Mouse (Mus musculus): ENCODE measurements around the gene Smarcc1. TPM values are rescaled to one million over a fixed set of nuclear protein-coding genes. Genes with fewer than 3 reads are reported as not detected.
"Not testable (repeated sequence)": the region's sequence is repeated elsewhere in the genome, so short reads cannot be mapped to it uniquely, and the experiment has no call there.

Smarcc1 gene
- 59.1 and 112 TPM in 2 replicates for polyA plus RNA-seq (2014; fragmentation: Nextera tagmentation; extraction: Ambion mirVana)

- Histone ChIP-seq H3K4me2 (peak within 1 kb of the TSS; percentile 87), H3K4me1 (ENCODE audit: control insufficient read depth, insufficient read depth, low read length) (peaks cover 13% of the 10 kb centered on the region), H3K4me3 (ENCODE audit: low read depth, low read length) (peak within 1 kb of the TSS; percentile 85), H3K9ac (ENCODE audit: low read depth, low read length) (peak within 1 kb of the TSS; percentile 92), H3K9me3 (replicated peaks; ENCODE audit: control insufficient read depth, low read length) (no peaks in the 10 kb centered on the region), H3K36me3 (ENCODE audit: control insufficient read depth, insufficient read depth, low read length) (no peaks in the 10 kb centered on the region), H3K27ac (ENCODE audit: low read depth, low read length) (peak within 1 kb of the TSS; percentile 90), H3K27me3 (ENCODE audit: control insufficient read depth, insufficient read depth, low read length) (no peaks in the 10 kb centered on the region)
- 1% methylated on average over 77 of the region's 79 CpGs for WGBS (ENCODE audit: insufficient replicate concordance)
- ATAC-seq (replicated peaks; ENCODE audit: insufficient number of reproducible peaks, low FRiP score, low TSS enrichment) = peak; percentile 95
These were observed at the start of gene Smarcc1 for GRCm38 (mm10) chr9:110116977-110117778. Gene Smarcc1 (plus strand): TSS chr9:110117708.

GRCm38 (mm10) chr9:110068745-110069144 lies 48.8 kb upstream of the Smarcc1 start:
- no peak overlapping the region for H3K4me3 ChIP-seq (ENCODE audit: low read depth, low read length)
- H3K27ac ChIP-seq (ENCODE audit: low read depth, low read length) = no peak overlapping the region
- no peak overlapping the region for H3K9ac ChIP-seq (ENCODE audit: low read depth, low read length)
- ATAC-seq (replicated peaks; ENCODE audit: insufficient number of reproducible peaks, low FRiP score, low TSS enrichment) = no peak
- peaks cover 22% of the 10 kb centered on the region for H3K36me3 ChIP-seq (ENCODE audit: control insufficient read depth, insufficient read depth, low read length)
- H3K4me1 ChIP-seq (ENCODE audit: control insufficient read depth, insufficient read depth, low read length) = no peaks in the 10 kb centered on the region
- 87% methylated on average over 6 of the region's 6 CpGs for WGBS (ENCODE audit: insufficient replicate concordance)
- H3K9me3 ChIP-seq (replicated peaks; ENCODE audit: control insufficient read depth, low read length) = no peaks in the 10 kb centered on the region
- H3K27me3 ChIP-seq (ENCODE audit: control insufficient read depth, insufficient read depth, low read length) = no peaks in the 10 kb centered on the region
- H3K4me2 ChIP-seq = no peak overlapping the region

GRCm38 (mm10) chr9:110070358-110070757 lies 47.1 kb upstream of the Smarcc1 start:
- H3K27ac ChIP-seq (ENCODE audit: low read depth, low read length) = no peak overlapping the region
- no peak for ATAC-seq (replicated peaks; ENCODE audit: insufficient number of reproducible peaks, low FRiP score, low TSS enrichment)

GRCm38 (mm10) chr9:110071011-110071410 lies 46.5 kb upstream of the Smarcc1 start:
- Histone ChIP-seq H3K27me3 (ENCODE audit: control insufficient read depth, insufficient read depth, low read length) (no peaks in the 10 kb centered on the region), H3K4me2 (no peak overlapping the region), H3K4me1 (ENCODE audit: control insufficient read depth, insufficient read depth, low read length) (no peaks in the 10 kb centered on the region), H3K9ac (ENCODE audit: low read depth, low read length) (no peak overlapping the region), H3K9me3 (replicated peaks; ENCODE audit: control insufficient read depth, low read length) (no peaks in the 10 kb centered on the region), H3K4me3 (ENCODE audit: low read depth, low read length) (no peak overlapping the region), H3K36me3 (ENCODE audit: control insufficient read depth, insufficient read depth, low read length) (peaks cover 24% of the 10 kb centered on the region), H3K27ac (ENCODE audit: low read depth, low read length) (no peak overlapping the region)
- ATAC-seq (replicated peaks; ENCODE audit: insufficient number of reproducible peaks, low FRiP score, low TSS enrichment) = no peak
- WGBS (ENCODE audit: insufficient replicate concordance) = 73% methylated on average over 4 of the region's 4 CpGs

More at GRCm38 (mm10) chr9:110070358-110070757, 47.1 kb upstream of the Smarcc1 start:
- no peaks in the 10 kb centered on the region for H3K27me3 ChIP-seq (ENCODE audit: control insufficient read depth, insufficient read depth, low read length)
- no peaks in the 10 kb centered on the region for H3K9me3 ChIP-seq (replicated peaks; ENCODE audit: control insufficient read depth, low read length)
- no peaks in the 10 kb centered on the region for H3K4me1 ChIP-seq (ENCODE audit: control insufficient read depth, insufficient read depth, low read length)
- no peak overlapping the region for H3K4me2 ChIP-seq
- no peak overlapping the region for H3K9ac ChIP-seq (ENCODE audit: low read depth, low read length)
- 75% methylated on average over 9 of the region's 9 CpGs for WGBS (ENCODE audit: insufficient replicate concordance)
- peaks cover 22% of the 10 kb centered on the region for H3K36me3 ChIP-seq (ENCODE audit: control insufficient read depth, insufficient read depth, low read length)
- no peak overlapping the region for H3K4me3 ChIP-seq (ENCODE audit: low read depth, low read length)

- no peak overlapping the region for H3K4me2 ChIP-seq
- peaks cover 24% of the 10 kb centered on the region for H3K36me3 ChIP-seq (ENCODE audit: control insufficient read depth, insufficient read depth, low read length)
- H3K4me1 ChIP-seq (ENCODE audit: control insufficient read depth, insufficient read depth, low read length) = no peaks in the 10 kb centered on the region
- no peaks in the 10 kb centered on the region for H3K27me3 ChIP-seq (ENCODE audit: control insufficient read depth, insufficient read depth, low read length)
- 4% methylated on average over 1 of the region's 1 CpGs for WGBS (ENCODE audit: insufficient replicate concordance)
- H3K9ac ChIP-seq (ENCODE audit: low read depth, low read length) = no peak overlapping the region
- H3K9me3 ChIP-seq (replicated peaks; ENCODE audit: control insufficient read depth, low read length) = no peaks in the 10 kb centered on the region
- H3K27ac ChIP-seq (ENCODE audit: low read depth, low read length) = no peak overlapping the region
- ATAC-seq (replicated peaks; ENCODE audit: insufficient number of reproducible peaks, low FRiP score, low TSS enrichment) = no peak
- H3K4me3 ChIP-seq (ENCODE audit: low read depth, low read length) = no peak overlapping the region
These were observed 45.7 kb upstream of the Smarcc1 start for GRCm38 (mm10) chr9:110071843-110072242.

- WGBS (ENCODE audit: insufficient replicate concordance) = 77% methylated on average over 4 of the region's 7 CpGs
- not testable (repeated sequence) for ATAC-seq (replicated peaks; ENCODE audit: insufficient number of reproducible peaks, low FRiP score, low TSS enrichment)
- peaks cover 22% of the 10 kb centered on the region for H3K36me3 ChIP-seq (ENCODE audit: control insufficient read depth, insufficient read depth, low read length)
These were observed 41.0 kb upstream of the Smarcc1 start for GRCm38 (mm10) chr9:110076468-110076867.

GRCm38 (mm10) chr9:110081066-110081465 lies 36.4 kb upstream of the Smarcc1 start:
- Histone ChIP-seq H3K4me1 (ENCODE audit: control insufficient read depth, insufficient read depth, low read length) (peaks cover 2% of the 10 kb centered on the region; the same call in 1 of the 2 replicates), H3K4me3 (ENCODE audit: low read depth, low read length) (no peak overlapping the region), H3K9ac (ENCODE audit: low read depth, low read length) (no peak overlapping the region), H3K9me3 (replicated peaks; ENCODE audit: control insufficient read depth, low read length) (no peaks in the 10 kb centered on the region), H3K27ac (ENCODE audit: low read depth, low read length) (no peak overlapping the region), H3K36me3 (ENCODE audit: control insufficient read depth, insufficient read depth, low read length) (peaks cover 49% of the 10 kb centered on the region), H3K27me3 (ENCODE audit: control insufficient read depth, insufficient read depth, low read length) (no peaks in the 10 kb centered on the region), H3K4me2 (no peak overlapping the region)
- 95% methylated on average over 3 of the region's 3 CpGs for WGBS (ENCODE audit: insufficient replicate concordance)
- no peak for ATAC-seq (replicated peaks; ENCODE audit: insufficient number of reproducible peaks, low FRiP score, low TSS enrichment)

More at GRCm38 (mm10) chr9:110076468-110076867, 41.0 kb upstream of the Smarcc1 start:
- not testable (repeated sequence) for H3K27ac ChIP-seq (ENCODE audit: low read depth, low read length); H3K4me2 ChIP-seq; H3K4me3 ChIP-seq (ENCODE audit: low read depth, low read length); H3K4me1 ChIP-seq (ENCODE audit: control insufficient read depth, insufficient read depth, low read length); H3K27me3 ChIP-seq (ENCODE audit: control insufficient read depth, insufficient read depth, low read length); H3K9ac ChIP-seq (ENCODE audit: low read depth, low read length); H3K9me3 ChIP-seq (replicated peaks; ENCODE audit: control insufficient read depth, low read length)

- no peaks in the 10 kb centered on the region for H3K9me3 ChIP-seq (replicated peaks; ENCODE audit: control insufficient read depth, low read length)
- no peak overlapping the region for H3K4me2 ChIP-seq
- H3K36me3 ChIP-seq (ENCODE audit: control insufficient read depth, insufficient read depth, low read length) = peaks cover 71% of the 10 kb centered on the region
- H3K4me3 ChIP-seq (ENCODE audit: low read depth, low read length) = no peak overlapping the region
- H3K9ac ChIP-seq (ENCODE audit: low read depth, low read length) = no peak overlapping the region
- 0 out of 2 replicates have a peak, but pooled peaks cover 2% of the 10 kb centered on the region for H3K4me1 ChIP-seq (ENCODE audit: control insufficient read depth, insufficient read depth, low read length)
- H3K27ac ChIP-seq (ENCODE audit: low read depth, low read length) = no peak overlapping the region; the same call in 1 of the 2 replicates
- 90% methylated on average over 25 of the region's 25 CpGs for WGBS (ENCODE audit: insufficient replicate concordance)
- no peak for ATAC-seq (replicated peaks; ENCODE audit: insufficient number of reproducible peaks, low FRiP score, low TSS enrichment)
- no peaks in the 10 kb centered on the region for H3K27me3 ChIP-seq (ENCODE audit: control insufficient read depth, insufficient read depth, low read length)
These were observed 33.1 kb upstream of the Smarcc1 start for GRCm38 (mm10) chr9:110084201-110084964.
